Mouse (Mus musculus) MEL-GATA-1-ER (cell line): ENCODE measurements around the gene Tle2.

Source experiments
- DNase-seq: peaks from one replicate; pipeline ENCODE4 v3.0.0-alpha.2; 2012; ENCODE audit warnings: low read depth; ENCODE audit errors: extremely low read depth

The Tle2 gene

GRCm38 (mm10) chr10:81574081-81575056 lies at the start of gene Tle2:
TSS of gene Tle2 (plus strand) at chr10:81574561.
- DNase-seq: no peak

- peak; percentile 39 for DNase-seq
Measured at GRCm38 (mm10) chr10:81525017-81525694, 49.2 kb upstream of the Tle2 start.

DNA sequence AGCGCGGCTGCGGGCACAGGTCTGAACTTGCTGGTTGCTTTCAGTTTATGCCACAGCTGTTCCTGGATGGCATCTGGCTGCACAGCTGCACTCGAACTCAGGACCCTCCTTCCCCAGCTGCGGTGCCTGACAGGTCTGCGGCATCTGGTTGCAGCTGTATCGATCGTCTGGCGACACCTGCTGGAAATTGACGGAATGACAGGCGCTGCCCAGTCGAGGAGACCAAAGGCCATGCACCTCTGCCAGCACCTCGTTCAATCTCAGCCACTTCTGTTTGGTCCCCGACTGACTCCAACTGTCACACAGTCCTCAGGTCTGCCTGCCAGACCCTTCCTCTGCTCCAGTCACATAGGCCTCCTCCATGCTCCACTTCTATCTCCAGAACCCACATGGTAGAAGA lies 47.6 kb upstream of the Tle2 start:
- DNase-seq: no peak

DNA sequence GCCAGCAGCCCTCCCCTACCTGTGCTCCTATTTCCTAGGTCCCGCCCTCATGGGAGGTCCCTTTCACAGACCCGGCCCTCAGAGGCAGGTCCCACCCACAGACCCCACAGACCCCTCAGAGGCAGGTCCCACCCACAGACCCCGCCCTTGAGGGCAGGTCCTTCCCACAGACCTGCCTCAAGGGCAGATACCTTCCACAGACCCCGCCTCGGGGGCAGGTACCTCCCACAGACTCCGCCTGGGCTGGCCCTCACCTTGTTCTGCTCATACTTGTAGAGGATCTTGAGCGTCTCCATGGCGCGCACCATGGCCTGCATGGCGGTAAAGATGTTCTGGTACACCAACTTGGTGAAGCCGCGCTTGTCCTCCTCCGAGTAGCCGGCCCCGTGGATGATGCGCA lies 39.5 kb upstream of the Tle2 start:
- DNase-seq: no peak

DNA sequence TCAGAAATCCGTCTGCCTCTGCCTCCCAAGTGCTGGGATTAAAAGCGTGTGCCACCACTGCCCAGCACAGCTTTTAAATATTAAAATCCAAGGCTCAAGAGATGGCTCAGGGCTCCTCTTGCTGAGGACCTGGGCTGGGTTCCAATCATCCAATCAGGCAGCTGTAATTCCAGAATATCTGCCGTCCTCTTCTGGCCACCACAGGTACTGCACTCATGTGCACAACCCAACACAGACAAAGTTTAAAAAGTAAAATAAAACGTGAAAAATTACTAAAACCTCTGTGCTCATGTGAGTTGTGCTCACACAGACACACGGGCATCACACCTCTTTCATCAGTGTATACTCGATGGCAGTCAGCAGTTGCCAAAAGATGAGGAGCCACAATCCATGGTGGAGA lies 37.6 kb upstream of the Tle2 start:
- no peak for DNase-seq

GRCm38 (mm10) chr10:81537429-81537828 lies 36.9 kb upstream of the Tle2 start:
- no peak for DNase-seq

- no peak for DNase-seq
Measured at GRCm38 (mm10) chr10:81538321-81539048, 35.9 kb upstream of the Tle2 start.

DNA sequence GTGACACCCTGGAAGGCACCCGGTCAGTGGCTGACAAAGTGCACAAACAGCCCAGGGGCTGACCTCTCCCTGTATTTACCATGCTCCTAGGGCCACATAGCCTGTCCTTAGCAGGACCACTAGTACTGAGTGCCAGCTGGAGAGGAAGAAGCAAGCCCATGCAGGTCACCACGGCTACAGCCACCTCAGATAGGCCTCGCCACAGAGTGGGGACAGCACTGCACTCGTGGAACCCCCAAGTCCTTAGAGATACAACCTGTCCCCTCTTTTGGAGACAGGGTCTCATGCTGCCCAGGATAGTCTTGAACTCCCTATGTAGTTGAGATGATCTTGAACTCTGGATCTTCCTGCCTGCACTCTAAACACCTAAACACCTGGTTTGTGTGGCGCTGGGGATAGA lies 33.0 kb upstream of the Tle2 start:
- no peak for DNase-seq

- no peak for DNase-seq
Measured at GRCm38 (mm10) chr10:81541803-81542202, 32.6 kb upstream of the Tle2 start.

DNA sequence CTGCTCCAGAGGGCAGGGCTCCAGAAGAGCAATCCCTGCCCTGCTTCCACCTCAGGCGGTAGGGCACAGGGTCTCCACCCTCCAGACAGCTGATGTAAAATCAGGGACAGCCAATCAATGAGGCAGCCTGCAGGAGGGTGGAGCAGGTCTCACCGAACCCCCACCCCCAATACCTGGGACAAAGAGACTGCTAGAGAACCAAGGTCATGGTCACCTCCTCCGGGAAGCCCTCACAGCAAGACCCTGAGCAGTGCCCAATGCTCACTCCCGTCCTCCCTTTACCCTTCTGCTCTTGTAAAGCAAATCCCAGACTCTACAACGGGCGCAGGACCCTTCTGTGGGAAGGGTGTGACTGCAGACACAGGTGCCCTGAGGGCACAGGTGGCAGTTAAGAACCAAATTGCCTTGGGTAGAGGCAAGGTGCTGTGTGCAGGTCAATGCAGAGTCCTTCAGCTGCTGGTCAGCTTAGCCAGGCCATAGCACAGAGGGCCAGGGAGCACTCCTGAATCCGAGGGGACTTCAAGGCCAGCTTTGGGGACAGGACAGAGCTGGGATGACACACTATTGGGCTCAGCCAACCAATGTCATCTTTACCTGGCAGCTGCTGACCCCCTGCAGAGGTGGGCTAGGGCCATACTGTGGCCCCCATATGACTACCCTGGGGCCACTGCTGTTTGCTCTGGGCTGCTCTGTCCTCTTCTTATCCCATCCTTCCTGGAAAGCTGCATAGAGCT lies 31.5 kb upstream of the Tle2 start:
- no peak for DNase-seq

- DNase-seq: no peak
Measured at GRCm38 (mm10) chr10:81543633-81544032, 30.7 kb upstream of the Tle2 start.

DNA sequence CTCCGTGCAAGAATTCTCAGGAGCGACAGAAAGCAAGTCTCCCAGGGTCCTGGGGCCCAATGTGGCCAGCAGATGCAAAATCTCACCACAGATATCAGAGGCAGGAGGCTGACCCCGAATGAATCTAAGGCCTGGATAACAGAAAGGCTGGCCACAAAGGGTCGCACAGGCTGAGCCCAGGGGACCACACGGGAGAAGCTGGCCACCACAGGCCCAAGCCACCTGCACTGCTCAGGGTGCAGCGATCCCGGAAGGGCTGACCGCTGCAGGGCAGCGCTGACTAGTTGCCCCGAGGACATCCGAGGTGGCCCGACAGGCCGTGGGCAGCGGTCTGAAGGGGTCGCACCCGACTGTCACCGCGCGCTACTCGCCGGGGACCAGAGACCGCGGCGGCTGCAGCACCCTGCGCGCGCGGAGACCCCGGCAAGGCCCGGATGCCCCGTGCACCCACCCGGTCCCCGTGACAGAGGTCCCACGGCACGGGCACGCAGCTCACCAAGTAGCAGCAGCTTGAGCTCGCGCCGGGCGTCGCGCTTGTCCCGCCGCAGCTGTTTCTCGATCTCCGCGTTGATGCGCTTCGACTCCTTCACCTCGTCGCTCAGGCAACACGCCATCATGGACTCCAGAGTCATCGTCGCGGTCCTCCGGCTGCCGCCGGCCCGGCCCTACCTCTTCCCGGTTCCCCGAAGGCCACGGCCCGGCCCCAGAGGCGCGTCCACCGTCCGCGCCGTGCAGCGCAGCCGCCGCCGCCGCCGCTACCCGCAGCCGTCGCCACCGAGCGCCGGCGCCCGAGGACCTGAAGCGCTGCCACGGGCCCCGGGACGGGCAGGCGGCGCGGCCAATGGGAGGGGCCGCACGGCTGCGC lies 29.8 kb upstream of the Tle2 start:
- DNase-seq: no peak

GRCm38 (mm10) chr10:81545161-81545747 lies 29.1 kb upstream of the Tle2 start, which contains the start of gene Gna11:
TSS of gene Gna11 (minus strand) at chr10:81545190.
- peak; percentile 88 for DNase-seq

DNA sequence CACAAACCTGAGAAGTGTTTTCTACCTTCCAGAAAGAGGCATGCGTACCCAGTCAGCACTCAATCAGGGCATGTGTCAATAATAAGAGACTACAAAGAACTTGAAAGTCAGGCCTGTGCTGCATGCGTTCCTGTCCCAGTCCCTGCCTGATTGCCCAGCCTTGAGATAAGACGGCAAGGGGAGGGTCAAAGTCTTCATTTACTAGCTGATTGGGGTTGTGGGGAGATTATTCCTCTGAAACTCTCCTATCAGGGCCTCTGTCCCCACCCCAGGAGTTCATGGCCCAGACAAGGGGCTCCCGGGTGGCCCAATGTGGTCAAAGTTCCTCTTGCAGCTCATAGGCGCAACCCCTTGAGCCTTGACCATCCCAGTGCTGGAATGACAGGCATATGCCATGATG lies 28.0 kb upstream of the Tle2 start:
- DNase-seq: peak; percentile 84

GRCm38 (mm10) chr10:81546788-81547571 lies 27.4 kb upstream of the Tle2 start:
- no peak for DNase-seq

DNA sequence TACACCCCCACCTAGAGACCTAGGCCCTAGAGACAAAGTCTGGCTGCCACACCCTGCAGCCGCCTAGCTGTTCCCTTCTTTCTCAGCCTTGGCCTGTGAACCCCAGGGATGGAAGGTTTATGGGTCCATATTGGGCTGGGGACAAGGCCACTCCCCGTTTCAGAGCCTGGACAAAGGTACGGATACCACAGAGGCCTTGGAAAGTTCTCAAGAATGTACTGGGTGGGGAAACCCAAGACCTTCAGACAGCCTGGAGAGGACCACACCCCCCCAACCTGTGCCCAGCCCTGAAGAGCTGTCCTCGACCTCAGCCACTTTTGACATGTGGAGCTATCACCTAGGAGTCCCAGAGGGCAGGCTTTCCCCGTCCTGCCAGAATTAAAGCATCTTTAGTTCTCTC lies 25.4 kb upstream of the Tle2 start:
- DNase-seq: no peak

- DNase-seq: no peak
Measured at GRCm38 (mm10) chr10:81550257-81550656, 24.1 kb upstream of the Tle2 start.

DNA sequence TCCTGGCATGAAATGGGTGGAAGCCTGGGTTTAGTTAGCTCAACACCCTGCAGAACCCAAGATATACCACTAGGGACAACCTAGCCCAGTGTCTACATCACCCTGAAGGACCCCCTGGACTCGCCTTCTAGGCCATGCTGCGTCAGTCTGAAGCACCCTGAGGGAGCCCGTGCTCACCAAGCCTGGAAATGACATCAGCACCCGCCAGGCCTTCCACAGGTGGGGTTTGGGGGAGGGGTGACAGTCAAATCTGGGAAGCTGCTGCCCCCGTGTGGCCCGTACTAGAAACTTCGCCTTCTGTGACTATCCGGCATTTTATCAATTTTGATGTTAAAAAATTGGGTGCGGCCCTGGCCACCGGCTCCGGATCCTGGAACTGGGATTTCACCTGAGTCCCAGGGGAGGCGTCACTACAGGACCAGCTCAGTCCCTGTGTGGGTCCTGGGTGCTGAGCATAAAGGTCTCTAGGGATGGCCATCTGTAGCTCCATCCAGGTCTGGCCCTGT lies 22.7 kb upstream of the Tle2 start:
- DNase-seq: no peak

DNA sequence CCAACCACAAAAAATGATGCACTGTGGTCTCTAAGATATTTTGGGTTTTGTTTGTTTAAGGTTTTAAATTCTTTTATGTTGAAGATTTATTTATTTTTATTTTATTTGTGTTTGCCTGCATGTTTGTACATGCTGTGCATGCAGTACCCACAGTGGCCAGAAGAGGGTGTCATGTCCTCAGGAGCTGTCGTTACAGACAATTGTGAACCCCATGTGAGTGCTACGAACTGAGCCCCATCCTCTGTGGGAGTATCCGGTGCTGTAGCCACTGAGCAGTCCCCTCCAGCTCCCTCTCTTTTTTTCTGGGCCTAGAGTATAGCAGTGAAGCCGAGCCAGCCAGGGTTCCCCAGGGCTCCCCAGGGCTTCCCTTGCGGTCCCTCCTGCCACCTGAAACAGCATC lies 21.1 kb upstream of the Tle2 start:
- no peak for DNase-seq
